Mouse (Mus musculus) midbrain, embryonic 11.5 days (tissue): ENCODE results near the gene Rnpepl1. TPM values are rescaled to one million over a fixed set of nuclear protein-coding genes. Genes with fewer than 3 reads are reported as not detected.
A peak's percentile ranks its signal among the peaks of the same experiment; 100 is the strongest.

ENCODE experiments used
- ATAC-seq: fragments of 200-750 bp; cut with Nextera tagmentation; 2 replicates; pipeline ENCODE4 v1.8.0; 2017; ENCODE audit warnings: moderate TSS enrichment, moderate library complexity; ENCODE audit not compliant: low FRiP score
- DNase-seq: peaks from one replicate; pipeline ENCODE4 v3.0.0; 2015; ENCODE audit warnings: low spot score; ENCODE audit errors: missing footprints
- H3K27ac ChIP-seq: fragments of 300-500 bp; sonication (generic); 2 replicates; pipeline ENCODE4 v1.5.1; 2014; ENCODE audit warnings: low read depth, low read length
- H3K27me3 ChIP-seq: fragments of 300-500 bp; sonication (generic); 2 replicates; pipeline ENCODE4 v1.6.1; 2014; ENCODE audit warnings: mild to moderate bottlenecking, low read length, moderate library complexity, mixed read lengths; ENCODE audit not compliant: control insufficient read depth, insufficient read depth
- H3K36me3 ChIP-seq: fragments of 300-500 bp; sonication (generic); 2 replicates; pipeline ENCODE4 v1.6.1; 2014; ENCODE audit warnings: mild to moderate bottlenecking, low read length, moderate library complexity, mixed read lengths; ENCODE audit not compliant: control insufficient read depth, insufficient read depth
- H3K4me1 ChIP-seq: fragments of 300-500 bp; sonication (generic); 2 replicates; pipeline ENCODE4 v1.6.1; 2014; ENCODE audit warnings: low read length; ENCODE audit not compliant: control insufficient read depth, insufficient read depth
- H3K4me2 ChIP-seq: fragments of 300-500 bp; sonication (generic); 2 replicates; pipeline ENCODE4 v1.6.1; 2014; ENCODE audit warnings: mild to moderate bottlenecking, moderate library complexity
- H3K4me3 ChIP-seq: fragments of 300-500 bp; sonication (generic); 2 replicates; pipeline ENCODE4 v1.5.1; 2014; ENCODE audit warnings: low read depth, low read length
- H3K9ac ChIP-seq: fragments of 300-500 bp; sonication (generic); 2 replicates; pipeline ENCODE4 v1.6.1; 2014; ENCODE audit warnings: low read length
- H3K9me3 ChIP-seq: fragments of 300-500 bp; sonication (generic); 2 replicates; pipeline ENCODE4 v1.6.1; 2016; ENCODE audit warnings: low read length; ENCODE audit not compliant: control insufficient read depth
- WGBS: fragments of 180-500 bp; shearing (Covaris S2); extraction: QIAGEN DNeasy Blood & Tissue Kit; methylation state at CpG from one replicate; pipeline ENCODE4 v1.1.7; 2014; 5-methylcytosine and 5-hydroxymethylcytosine counted together
- polyA plus RNA-seq: library from polyadenylated mRNA; unstranded; fragments of >200 nt; fragmentation: Nextera tagmentation; extraction: Ambion mirVana; gene quantifications from 2 replicates; pipeline ENCODE4 v1.2.1, GENCODE M21; 2014

The Rnpepl1 gene
- polyA plus RNA-seq, 1 experiment from 2014 or later, result 13.3 TPM

- ATAC-seq (no peak), DNase-seq (no peak)
- Histone ChIP-seq H3K27me3 (no peaks in the 10 kb centered on the region), H3K36me3 (no peaks in the 10 kb centered on the region), H3K27ac (no peak overlapping the region), H3K9me3 (no peaks in the 10 kb centered on the region), H3K4me3 (no peak overlapping the region), H3K9ac (no peak overlapping the region), H3K4me2 (no peak overlapping the region), H3K4me1 (no peaks in the 10 kb centered on the region)
- 91% methylated on average over 13 of the region's 13 CpGs for WGBS
Measured at GRCm38 (mm10) chr1:92878066-92878741, 32.4 kb upstream of the Rnpepl1 start.

GRCm38 (mm10) chr1:92879266-92879665 is 31.3 kb upstream of the Rnpepl1 start:
- Histone ChIP-seq H3K27me3 (no peaks in the 10 kb centered on the region), H3K4me1 (no peaks in the 10 kb centered on the region), H3K36me3 (no peaks in the 10 kb centered on the region), H3K27ac (no peak overlapping the region), H3K4me3 (no peak overlapping the region), H3K4me2 (no peak overlapping the region), H3K9me3 (no peaks in the 10 kb centered on the region), H3K9ac (no peak overlapping the region)
- DNase-seq (no peak), ATAC-seq (no peak)
- WGBS, result 89% methylated on average over 12 of the region's 12 CpGs

- ATAC-seq (no peak), DNase-seq (no peak)
- H3K36me3 ChIP-seq, result no peaks in the 10 kb centered on the region
- no peaks in the 10 kb centered on the region for H3K27me3 ChIP-seq
- no peak overlapping the region for H3K4me3 ChIP-seq
- H3K9me3 ChIP-seq, result no peaks in the 10 kb centered on the region
- WGBS, result 80% methylated on average over 5 of the region's 5 CpGs
- no peaks in the 10 kb centered on the region for H3K4me1 ChIP-seq
- H3K4me2 ChIP-seq, result no peak overlapping the region
- no peak overlapping the region for H3K27ac ChIP-seq
- H3K9ac ChIP-seq, result no peak overlapping the region
Measured at GRCm38 (mm10) chr1:92880101-92880500, 30.5 kb upstream of the Rnpepl1 start.

GRCm38 (mm10) chr1:92881982-92882381 is 28.6 kb upstream of the Rnpepl1 start:
- DNase-seq (no peak), ATAC-seq (no peak)
- no peaks in the 10 kb centered on the region for H3K27me3 ChIP-seq
- H3K4me2 ChIP-seq, result no peak overlapping the region
- 89% methylated on average over 6 of the region's 6 CpGs for WGBS
- no peak overlapping the region for H3K9ac ChIP-seq
- H3K4me3 ChIP-seq, result no peak overlapping the region
- no peaks in the 10 kb centered on the region for H3K36me3 ChIP-seq
- H3K9me3 ChIP-seq, result no peaks in the 10 kb centered on the region
- H3K27ac ChIP-seq, result no peak overlapping the region
- H3K4me1 ChIP-seq, result no peaks in the 10 kb centered on the region

- H3K27me3 ChIP-seq, result no peaks in the 10 kb centered on the region
- no peaks in the 10 kb centered on the region for H3K4me1 ChIP-seq
- ATAC-seq (no peak), DNase-seq (no peak)
- H3K9me3 ChIP-seq, result no peaks in the 10 kb centered on the region
- no peaks in the 10 kb centered on the region for H3K36me3 ChIP-seq
- no peak overlapping the region for H3K27ac ChIP-seq
- 77% methylated on average over 7 of the region's 7 CpGs for WGBS
- H3K4me2 ChIP-seq, result no peak overlapping the region
- H3K4me3 ChIP-seq, result no peak overlapping the region
- no peak overlapping the region for H3K9ac ChIP-seq
Measured at GRCm38 (mm10) chr1:92888901-92889655, 21.5 kb upstream of the Rnpepl1 start.

GRCm38 (mm10) chr1:92892791-92893190 is 17.8 kb upstream of the Rnpepl1 start:
- H3K4me3 ChIP-seq, result no peak overlapping the region
- H3K27me3 ChIP-seq, result no peaks in the 10 kb centered on the region
- H3K9me3 ChIP-seq, result no peaks in the 10 kb centered on the region
- no peaks in the 10 kb centered on the region for H3K36me3 ChIP-seq
- no peaks in the 10 kb centered on the region for H3K4me1 ChIP-seq
- no peak overlapping the region for H3K27ac ChIP-seq
- H3K4me2 ChIP-seq, result no peak overlapping the region
- no peak overlapping the region for H3K9ac ChIP-seq
- no peak for DNase-seq
- no peak for ATAC-seq
- WGBS, result 79% methylated on average over 3 of the region's 3 CpGs

GRCm38 (mm10) chr1:92893896-92894295 is 16.7 kb upstream of the Rnpepl1 start:
- Histone ChIP-seq H3K4me1 (no peaks in the 10 kb centered on the region), H3K27ac (no peak overlapping the region), H3K4me2 (no peak overlapping the region), H3K36me3 (no peaks in the 10 kb centered on the region), H3K9me3 (no peaks in the 10 kb centered on the region), H3K27me3 (no peaks in the 10 kb centered on the region), H3K4me3 (no peak overlapping the region), H3K9ac (no peak overlapping the region)
- ATAC-seq (no peak), DNase-seq (no peak)
- 78% methylated on average over 3 of the region's 3 CpGs for WGBS

GRCm38 (mm10) chr1:92895089-92895488 is 15.5 kb upstream of the Rnpepl1 start:
- H3K9me3 ChIP-seq, result no peaks in the 10 kb centered on the region
- no peak overlapping the region for H3K9ac ChIP-seq
- DNase-seq, result peak; percentile 97
- no peak overlapping the region for H3K27ac ChIP-seq
- no peak overlapping the region for H3K4me3 ChIP-seq
- ATAC-seq, result peak; percentile 77
- H3K4me1 ChIP-seq, result no peaks in the 10 kb centered on the region
- WGBS, result 14% methylated on average over 3 of the region's 3 CpGs
- H3K4me2 ChIP-seq, result no peak overlapping the region
- H3K27me3 ChIP-seq, result peaks cover 3% of the 10 kb centered on the region; the same call in 1 of the 2 replicates
- no peaks in the 10 kb centered on the region for H3K36me3 ChIP-seq

GRCm38 (mm10) chr1:92902786-92903185 is 7.8 kb upstream of the Rnpepl1 start, which contains the start of gene Ankmy1:
TSS of gene Ankmy1 (minus strand) at chr1:92902906.
- Histone ChIP-seq H3K9ac (no peak within 1 kb of the TSS), H3K4me1 (peaks cover 9% of the 10 kb centered on the region), H3K27me3 (peaks cover 3% of the 10 kb centered on the region; the same call in 1 of the 2 replicates), H3K36me3 (no peaks in the 10 kb centered on the region), H3K27ac (no peak within 1 kb of the TSS), H3K4me3 (peak within 1 kb of the TSS; percentile 17; the same call in 1 of the 2 replicates), H3K4me2 (peak within 1 kb of the TSS; percentile 33), H3K9me3 (no peaks in the 10 kb centered on the region)
- peak; percentile 54 for ATAC-seq
- peak; percentile 93 for DNase-seq
- 2% methylated on average over 15 of the region's 15 CpGs for WGBS
